Mouse (Mus musculus) liver, postnatal 0 days (tissue): ENCODE measurements around the gene Btnl1. TPM values are rescaled to one million over a fixed set of nuclear protein-coding genes. Genes with fewer than 3 reads are reported as not detected.
A peak's percentile ranks its signal among the peaks of the same experiment; 100 is the strongest.

Experiments used
- ATAC-seq: fragments of 200-750 bp; cut with Nextera tagmentation; 2 replicates; pipeline ENCODE4 v1.8.0; 2017; ENCODE audit warnings: mild to moderate bottlenecking, moderate library complexity
- DNase-seq: peaks from one replicate; pipeline ENCODE4 v3.0.0-alpha.2; 2016
- H3K27ac ChIP-seq: fragments of 300-500 bp; sonication (generic); 2 replicates; pipeline ENCODE4 v1.5.1; 2014; ENCODE audit warnings: antibody characterized with exemption, moderate library complexity, mild to moderate bottlenecking, low read depth
- H3K27me3 ChIP-seq: fragments of 300-500 bp; sonication (generic); 2 replicates; pipeline ENCODE4 v1.6.1; 2014; ENCODE audit warnings: low read length, control low read depth, mixed read lengths; ENCODE audit not compliant: insufficient read depth
- H3K36me3 ChIP-seq: fragments of 300-500 bp; sonication (generic); replicated peaks from 2 replicates; pipeline ENCODE4 v1.6.1; 2014; ENCODE audit warnings: mild to moderate bottlenecking, control low read depth, low read length, moderate library complexity, mixed read lengths; ENCODE audit not compliant: insufficient read depth
- H3K4me1 ChIP-seq: fragments of 300-500 bp; sonication (generic); 2 replicates; pipeline ENCODE4 v1.6.1; 2014; ENCODE audit warnings: antibody characterized with exemption, mild to moderate bottlenecking, control low read depth; ENCODE audit not compliant: insufficient read depth
- H3K4me2 ChIP-seq: fragments of 300-500 bp; sonication (generic); 2 replicates; pipeline ENCODE4 v1.6.1; 2014; ENCODE audit warnings: low read depth, mild to moderate bottlenecking, low read length, moderate library complexity, mixed read lengths
- H3K4me3 ChIP-seq: fragments of 300-500 bp; sonication (generic); 2 replicates; pipeline ENCODE4 v1.5.1; 2014; ENCODE audit warnings: low read depth, low read length
- H3K9ac ChIP-seq: fragments of 300-500 bp; sonication (generic); replicated peaks from 2 replicates; pipeline ENCODE4 v1.6.1; 2014; ENCODE audit warnings: mild to moderate bottlenecking, moderate library complexity
- H3K9me3 ChIP-seq: fragments of 300-500 bp; sonication (generic); 2 replicates; pipeline ENCODE4 v1.6.1; 2016; ENCODE audit warnings: mild to moderate bottlenecking, control low read depth, low read length, mixed read lengths
- CTCF ChIP-seq: sonication (generic); IDR thresholded peaks from 2 replicates; pipeline ENCODE4 v1.5.1; 2016; ENCODE audit warnings: antibody characterized with exemption, low read depth
- EP300 ChIP-seq: IDR thresholded peaks from 2 replicates; pipeline ENCODE4 v1.6.1; 2016; ENCODE audit warnings: antibody characterized with exemption, low read depth, mild to moderate bottlenecking
- WGBS: fragments of 180-500 bp; shearing (Covaris S2); extraction: QIAGEN DNeasy Blood & Tissue Kit; methylation state at CpG from one replicate; pipeline ENCODE4 v1.1.7; 2014; ENCODE audit not compliant: insufficient replicate concordance; 5-methylcytosine and 5-hydroxymethylcytosine counted together
- polyA plus RNA-seq: library from polyadenylated mRNA; unstranded; fragments of >200 nt; fragmentation: Nextera tagmentation; extraction: Ambion mirVana; gene quantifications from 2 replicates; pipeline ENCODE4 v1.2.1, GENCODE M21; 2015

The Btnl1 gene
- polyA plus RNA-seq, 1 experiment from 2014 or later, result not detected

DNA sequence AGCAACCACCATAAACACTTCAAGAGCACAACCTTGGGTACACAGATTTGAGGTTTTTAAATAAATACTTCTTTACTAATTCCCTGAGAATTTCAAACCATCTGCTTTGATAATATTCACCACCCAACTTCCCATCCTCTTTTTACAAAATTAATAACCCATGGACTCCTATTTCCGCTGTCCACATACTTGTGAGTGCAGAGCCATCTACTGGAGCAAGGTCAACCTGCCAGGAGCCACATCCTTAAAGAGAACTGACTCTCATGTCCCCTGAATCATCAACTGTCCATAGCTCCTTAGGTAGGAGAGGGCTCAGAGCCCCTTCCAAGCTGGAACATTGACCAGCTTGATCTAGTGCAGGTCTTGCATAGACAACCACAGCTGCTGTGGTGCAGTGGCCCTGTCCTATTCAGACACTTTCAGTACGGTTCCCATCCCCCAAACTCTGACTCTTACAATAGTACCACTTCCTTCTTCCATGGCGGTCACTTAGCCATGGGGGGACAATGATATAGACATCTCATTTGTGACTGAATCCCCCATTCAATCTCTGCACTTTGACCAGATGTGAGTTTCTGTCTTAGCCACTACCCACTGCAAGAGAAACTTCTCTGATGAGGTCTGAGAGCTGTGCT is 13.1 kb upstream of the Btnl1 start:
- Histone ChIP-seq H3K4me3 (no peak overlapping the region), H3K27ac (no peak overlapping the region), H3K9ac (no peak overlapping the region), H3K9me3 (no peaks in the 10 kb centered on the region), H3K4me2 (no peak overlapping the region), H3K4me1 (0 out of 2 replicates have a peak, but pooled peaks cover 2% of the 10 kb centered on the region), H3K36me3 (no peaks in the 10 kb centered on the region), H3K27me3 (no peaks in the 10 kb centered on the region)
- DNase-seq, result no peak
- no peak for ATAC-seq
- 63% methylated on average over 3 of the region's 3 CpGs for WGBS
- TF ChIP-seq EP300, result no peak
- TF ChIP-seq CTCF, result 0 out of 2 replicates have a peak, but pooled peaks have one; percentile 27

DNA sequence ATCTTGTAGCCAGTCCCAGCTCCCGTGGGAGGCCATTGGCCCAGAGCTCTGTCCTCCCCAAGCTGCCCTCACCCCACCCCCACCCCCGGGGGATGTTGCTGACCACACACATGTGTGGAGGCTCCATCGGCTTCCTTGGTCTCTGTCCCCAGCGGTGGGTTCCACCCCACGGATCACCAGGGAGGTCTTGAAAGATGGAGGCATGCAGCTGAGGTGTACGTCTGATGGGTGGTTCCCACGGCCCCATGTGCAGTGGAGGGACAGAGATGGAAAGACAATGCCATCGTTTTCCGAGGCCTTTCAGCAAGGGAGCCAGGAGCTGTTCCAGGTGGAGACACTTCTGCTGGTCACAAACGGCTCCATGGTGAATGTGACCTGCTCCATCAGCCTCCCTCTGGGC is 11.9 kb upstream of the Btnl1 start:
- Histone ChIP-seq H3K27me3 (no peaks in the 10 kb centered on the region), H3K4me1 (0 out of 2 replicates have a peak, but pooled peaks cover 2% of the 10 kb centered on the region), H3K9me3 (no peaks in the 10 kb centered on the region), H3K9ac (no peak overlapping the region), H3K4me3 (no peak overlapping the region), H3K4me2 (no peak overlapping the region), H3K27ac (no peak overlapping the region), H3K36me3 (no peaks in the 10 kb centered on the region)
- ATAC-seq (no peak), DNase-seq (no peak)
- WGBS, result 60% methylated on average over 10 of the region's 10 CpGs
- TF ChIP-seq EP300, result no peak
- no peak for TF ChIP-seq CTCF

DNA sequence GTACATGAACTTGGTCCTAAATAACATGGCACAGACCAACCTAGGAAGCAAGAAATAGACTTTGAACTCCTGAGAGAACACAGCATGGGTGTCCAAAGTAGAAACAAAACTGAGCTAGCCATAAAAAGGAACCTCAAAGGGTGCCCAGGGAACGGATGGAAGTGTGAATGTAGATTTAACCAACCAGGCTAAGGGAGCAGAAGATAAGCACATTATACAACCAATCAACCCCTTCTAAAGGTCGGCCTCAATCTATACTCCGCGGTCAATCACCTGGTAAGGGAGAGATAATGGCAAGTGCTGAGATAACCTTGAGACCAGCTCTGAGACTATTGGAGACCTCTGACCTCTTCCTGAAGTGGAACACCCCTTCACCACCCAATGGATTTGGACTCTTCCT is 6.4 kb upstream of the Btnl1 start:
- Histone ChIP-seq H3K4me1 (0 out of 2 replicates have a peak, but pooled peaks cover 2% of the 10 kb centered on the region), H3K27ac (no peak overlapping the region), H3K9ac (no peak overlapping the region), H3K27me3 (no peaks in the 10 kb centered on the region), H3K4me2 (no peak overlapping the region), H3K36me3 (no peaks in the 10 kb centered on the region), H3K4me3 (no peak overlapping the region), H3K9me3 (no peaks in the 10 kb centered on the region)
- DNase-seq (no peak), ATAC-seq (no peak)
- TF ChIP-seq CTCF (no peak), EP300 (no peak)
- WGBS, result 44% methylated on average over 4 of the region's 4 CpGs

DNA sequence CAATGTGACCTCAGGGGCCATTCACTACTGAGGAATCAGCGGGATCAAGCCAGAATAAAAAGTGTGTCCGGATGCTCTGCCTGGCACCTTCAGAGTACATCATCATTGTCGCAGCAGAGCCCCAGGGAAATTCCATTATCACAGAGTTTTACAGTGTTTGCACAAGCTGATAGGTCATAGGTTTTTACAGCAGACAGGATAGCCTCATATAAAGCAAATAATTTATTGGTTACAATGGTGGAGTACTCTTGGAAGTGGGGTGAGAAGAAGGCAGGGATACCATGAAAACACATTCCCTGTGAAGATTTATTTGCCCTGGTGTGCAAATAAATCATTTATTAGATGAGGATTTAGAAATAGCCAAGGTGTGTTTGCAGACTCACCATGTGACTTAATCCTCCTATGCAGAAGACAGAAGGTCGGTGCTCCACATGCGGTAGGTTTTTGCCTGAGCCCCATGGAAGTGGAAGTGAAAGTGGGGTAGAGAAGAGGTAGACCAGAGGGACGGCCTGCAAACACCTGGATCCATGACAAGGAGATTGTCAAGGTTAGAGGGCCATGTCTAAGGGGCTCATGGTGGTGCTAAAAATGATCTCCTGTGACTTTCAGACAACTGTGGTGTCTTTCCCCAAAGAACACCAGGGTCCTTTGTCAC is 3.8 kb upstream of the Btnl1 start:
- TF ChIP-seq CTCF, result no peak
- TF ChIP-seq EP300, result no peak
- ATAC-seq (no peak), DNase-seq (no peak)
- Histone ChIP-seq H3K4me3 (no peak overlapping the region), H3K36me3 (no peaks in the 10 kb centered on the region), H3K27ac (no peak overlapping the region), H3K9ac (no peak overlapping the region), H3K9me3 (no peaks in the 10 kb centered on the region), H3K4me1 (0 out of 2 replicates have a peak, but pooled peaks cover 2% of the 10 kb centered on the region), H3K27me3 (no peaks in the 10 kb centered on the region), H3K4me2 (no peak overlapping the region)
- whole genome bisulfite sequencing, result 63% methylated on average over 6 of the region's 6 CpGs

DNA sequence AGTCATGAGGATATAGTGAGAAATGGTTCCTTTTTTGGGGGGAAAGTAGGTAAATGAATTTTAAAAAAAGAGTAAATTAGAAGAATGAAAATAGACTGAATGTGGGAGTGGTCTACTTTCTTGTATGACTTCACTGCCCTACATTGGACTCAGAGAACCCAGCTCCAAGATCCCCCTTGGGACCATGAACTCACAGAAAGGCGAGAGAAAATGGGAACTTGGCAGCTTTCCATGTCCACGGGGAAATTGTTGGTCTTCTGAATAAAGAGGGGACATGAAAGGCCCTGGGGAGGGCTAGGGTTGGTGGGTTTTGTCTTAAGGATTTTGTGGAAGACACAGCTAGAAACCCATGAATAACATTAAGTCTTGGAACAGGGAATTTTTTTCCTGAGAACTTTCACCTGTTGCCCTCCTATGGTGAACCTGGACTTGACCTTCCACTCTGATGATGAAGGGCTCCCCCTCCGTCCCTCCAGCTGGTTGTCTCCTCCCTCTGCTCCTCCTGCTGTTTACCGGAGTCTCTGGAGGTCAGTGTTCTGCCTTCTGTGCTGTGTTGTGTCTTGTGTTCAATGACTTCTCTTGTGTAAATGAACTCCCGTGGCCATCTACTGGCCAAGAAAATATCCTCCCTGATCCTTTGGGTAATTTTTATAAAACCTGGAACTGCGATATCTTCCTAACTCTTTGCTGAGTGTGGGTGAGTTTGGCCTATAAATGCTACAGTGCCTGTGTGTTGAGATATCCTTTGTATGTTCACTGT is 698 bp downstream of the Btnl1 start:
- no peak overlapping the region for H3K4me2 ChIP-seq
- H3K27ac ChIP-seq, result no peak overlapping the region
- H3K9me3 ChIP-seq, result no peaks in the 10 kb centered on the region
- 0 out of 2 replicates have a peak, but pooled peaks cover 4% of the 10 kb centered on the region for H3K27me3 ChIP-seq
- no peaks in the 10 kb centered on the region for H3K36me3 ChIP-seq
- 39% methylated on average over 6 of the region's 6 CpGs for WGBS
- no peaks in the 10 kb centered on the region for H3K4me1 ChIP-seq
- H3K4me3 ChIP-seq, result no peak overlapping the region
- DNase-seq (no peak), ATAC-seq (no peak)
- TF ChIP-seq EP300 (no peak), CTCF (peak; percentile 32; the same call in 1 of the 2 replicates)
- H3K9ac ChIP-seq, result no peak overlapping the region

DNA sequence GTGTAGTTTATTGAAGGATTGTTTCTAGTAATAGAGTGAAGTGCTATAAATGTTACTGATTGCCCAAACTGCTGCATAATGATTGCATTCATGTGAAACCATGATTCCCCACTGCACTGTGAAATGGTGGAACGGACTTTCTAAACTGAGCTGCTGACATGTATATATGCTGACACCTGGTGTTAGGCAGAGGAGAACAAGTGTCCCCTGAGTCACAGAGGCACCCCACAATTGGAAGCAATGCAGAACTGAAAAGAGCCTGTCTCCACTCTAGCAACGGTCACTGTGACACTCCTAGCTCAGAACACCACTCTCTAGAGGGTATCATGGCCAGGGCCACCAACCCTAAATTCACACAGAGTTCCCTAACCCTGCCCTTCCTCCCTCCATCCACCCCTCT is 1.8 kb downstream of the Btnl1 start:
- no peaks in the 10 kb centered on the region for H3K9me3 ChIP-seq
- H3K27me3 ChIP-seq, result 0 out of 2 replicates have a peak, but pooled peaks cover 4% of the 10 kb centered on the region
- no peaks in the 10 kb centered on the region for H3K36me3 ChIP-seq
- DNase-seq (no peak), ATAC-seq (no peak)
- no peak overlapping the region for H3K9ac ChIP-seq
- no peaks in the 10 kb centered on the region for H3K4me1 ChIP-seq
- TF ChIP-seq CTCF (peak; percentile 50), EP300 (no peak)
- H3K4me2 ChIP-seq, result no peak overlapping the region
- 59% methylated on average over 2 of the region's 2 CpGs for WGBS
- H3K4me3 ChIP-seq, result no peak overlapping the region
- H3K27ac ChIP-seq, result no peak overlapping the region
